Mouse (Mus musculus) left cerebral cortex, postnatal 25 days (tissue): ENCODE data around the gene Kif3a. TPM values are rescaled to one million over a fixed set of nuclear protein-coding genes. Genes with fewer than 3 reads are reported as not detected.

Source experiments
- DNase-seq, 2 experiments: peaks; one replicate each; pipeline ENCODE4 v3.0.0; 2022; ENCODE audit warnings: low spot score in 2 of 2, mixed read lengths in 1 of 2
- intact Hi-C: fragments of 180-260 bp; cut with DNase I; formaldehyde crosslinking; loops from one replicate; pipeline ENCODE4 v1.15.1; 2025
- total RNA-seq, 2 experiments: library from RNA; stranded (reverse); gene quantifications; 2 replicates each; pipeline ENCODE4 v1.2.3; 2021

Gene Kif3a
- total RNA-seq: 100 to 1,000 TPM; 129 to 130 TPM

DNA sequence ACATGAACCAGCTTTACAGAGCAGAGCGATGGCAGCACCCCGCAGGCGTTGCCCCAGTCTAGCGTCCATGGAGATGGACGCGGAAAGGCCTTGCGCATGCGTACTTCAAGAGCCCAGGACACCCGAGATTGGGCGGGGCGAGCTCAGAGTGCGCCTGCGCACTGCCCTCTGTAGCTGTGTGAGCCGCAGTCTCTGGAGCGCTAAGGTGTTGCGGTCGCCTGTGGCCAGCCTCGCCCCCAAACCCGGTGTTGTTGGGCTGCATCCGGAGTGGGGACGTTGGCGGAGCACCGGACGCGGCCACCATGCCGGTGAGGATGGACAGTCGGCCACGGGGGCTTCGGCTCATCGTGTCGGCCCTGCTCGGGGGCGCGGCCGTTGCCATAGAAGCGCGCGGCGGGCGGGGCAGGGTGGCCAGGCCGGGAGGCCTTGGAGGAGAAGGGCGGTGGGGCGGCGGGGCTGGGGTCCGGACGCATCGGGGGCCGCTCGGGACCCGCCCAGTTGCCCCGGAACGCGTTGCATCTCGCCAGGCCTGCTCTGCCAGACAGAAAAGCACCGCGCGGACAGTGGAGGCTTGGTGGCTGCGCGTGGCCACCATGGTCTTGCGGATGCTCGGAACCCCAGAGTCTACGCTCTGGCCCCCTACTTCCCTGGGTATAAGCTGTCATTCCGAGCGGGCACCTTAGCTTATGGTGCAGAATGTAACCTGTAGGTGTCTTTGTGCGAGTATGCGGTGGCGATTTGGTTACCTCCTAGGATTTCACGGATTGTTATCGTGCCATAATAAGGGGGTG, at the start of gene Kif3a:
TSS of gene Kif3a (plus strand) at position 156 of the 791 bp plus-strand sequence.
- intact Hi-C loops: loop anchor here (5.0 kb wide), 1 partner anchor 90 kb away; no protein-coding TSS in a partner anchor
- peak; percentile 96 to 97 for DNase-seq

DNA sequence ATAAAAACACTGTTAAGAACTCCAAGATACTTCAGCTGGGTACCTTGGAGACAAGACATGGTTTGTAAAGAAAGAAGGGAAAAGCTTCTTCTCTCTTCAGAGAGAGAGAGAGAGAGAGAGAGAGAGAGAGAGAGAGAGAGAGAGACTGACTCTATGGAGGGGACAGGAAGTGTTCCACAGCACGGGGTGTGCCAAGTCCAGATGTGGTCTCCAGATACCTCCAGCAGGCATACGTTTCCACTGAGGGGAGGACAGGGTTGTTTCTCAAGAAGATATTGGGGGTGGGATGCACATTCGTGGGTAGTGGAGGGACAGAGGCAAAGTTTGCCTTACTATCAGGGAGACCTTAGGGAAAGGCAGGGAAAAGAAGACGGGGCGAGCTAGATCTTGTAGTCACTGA, 48.4 kb upstream of the Kif3a start:
- intact Hi-C loops: no loop called here
- DNase-seq: no peak

DNA sequence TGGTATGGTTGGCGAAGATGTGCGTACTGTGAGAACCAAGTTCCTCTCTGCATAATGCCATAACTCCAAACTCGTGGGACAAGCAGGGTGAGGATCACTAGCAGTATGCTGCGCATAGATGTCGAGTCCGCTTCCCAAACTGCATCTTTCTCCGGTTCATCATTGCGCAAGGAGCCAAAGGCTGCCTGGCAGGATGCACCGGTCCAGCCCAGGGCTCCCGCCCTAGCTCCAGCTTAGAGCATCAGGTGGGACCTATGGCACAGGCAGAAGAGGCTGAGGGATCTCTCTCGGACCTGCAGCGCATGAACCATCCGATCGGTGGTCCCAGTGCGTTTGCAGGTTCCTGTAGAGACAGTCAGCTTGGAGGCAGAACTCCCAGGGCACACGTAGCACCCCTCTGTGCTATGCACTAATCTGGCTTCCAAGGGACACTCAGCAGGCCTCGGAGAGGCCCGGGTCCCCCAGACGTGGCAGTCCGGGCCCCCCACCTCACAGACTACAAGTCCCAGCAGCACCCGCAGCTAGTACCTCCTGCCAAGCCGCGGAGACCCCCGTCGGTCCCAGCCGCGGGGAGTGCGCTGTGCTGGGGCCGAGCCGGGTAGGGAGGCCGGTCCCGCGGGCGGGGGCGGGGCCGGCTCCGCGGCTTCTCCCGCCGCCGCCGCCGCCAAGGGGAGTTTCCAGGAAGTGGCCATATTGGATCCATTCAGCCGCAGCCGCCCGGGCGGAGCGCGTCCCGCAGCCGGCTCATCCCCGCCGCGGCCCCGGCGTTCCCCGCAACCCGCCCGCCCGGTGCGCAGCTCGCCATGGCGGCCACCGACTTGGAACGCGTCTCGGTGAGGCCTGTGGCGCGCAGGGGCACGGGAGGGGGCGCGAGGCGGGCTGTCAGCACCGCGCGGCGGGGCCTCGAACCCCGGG, 47.7 kb upstream of the Kif3a start, which contains the start of gene Sept8:
TSS of gene Sept8 (plus strand) at position 51 of the 915 bp plus-strand sequence.
- intact Hi-C loops: loop anchor here (2.0 kb wide), 3 partner anchors 17 to 49 kb away; partner anchors contain the start of gene Gm9837
- peak; percentile 68 to 74 for DNase-seq

DNA sequence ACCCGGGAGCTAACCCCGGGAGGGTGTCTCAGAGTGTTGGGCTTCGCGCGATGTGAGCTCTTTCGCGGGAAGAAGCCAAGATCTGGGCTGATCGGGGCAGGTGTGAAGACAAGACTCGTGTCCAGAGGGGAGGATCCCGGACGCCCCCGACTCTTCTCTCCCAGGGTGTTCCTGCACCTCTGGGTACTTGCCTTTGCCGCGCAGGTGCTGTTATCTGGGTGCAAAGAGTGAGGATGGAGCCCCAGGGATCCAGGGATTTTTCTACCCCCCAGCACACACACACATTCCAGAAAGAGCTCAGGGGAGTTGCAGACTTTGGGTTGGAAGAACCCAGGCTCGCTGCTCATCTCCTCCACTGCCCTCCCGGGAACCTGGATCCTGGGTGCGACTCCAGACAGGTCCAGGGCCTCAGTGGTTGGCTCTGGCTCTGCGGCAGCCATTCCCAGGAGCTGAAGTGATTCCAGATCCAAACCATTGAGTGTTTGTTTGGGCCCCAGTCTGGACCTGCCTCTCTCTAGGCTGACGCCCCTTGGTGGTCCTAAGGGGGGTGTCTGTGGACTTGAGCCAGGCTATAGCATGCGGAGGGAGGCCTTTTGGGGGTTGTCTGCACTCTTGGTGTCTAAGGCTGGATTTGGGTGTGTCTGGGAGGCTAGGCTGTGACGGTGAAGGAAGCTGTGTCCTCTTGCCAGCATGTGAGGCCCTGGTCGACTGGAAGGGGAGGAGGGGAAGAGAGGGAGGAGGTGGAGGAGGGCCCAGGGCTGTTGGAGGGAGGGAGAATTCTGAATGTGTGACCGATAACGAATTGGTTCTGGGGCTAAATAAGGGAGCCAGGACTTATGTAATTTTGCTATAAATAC, 46.8 kb upstream of the Kif3a start:
- intact Hi-C loops: loop anchor here (2.0 kb wide), 3 partner anchors 18 to 50 kb away; partner anchors contain the start of gene Gm9837
- peak; percentile 73 to 94 for DNase-seq

DNA sequence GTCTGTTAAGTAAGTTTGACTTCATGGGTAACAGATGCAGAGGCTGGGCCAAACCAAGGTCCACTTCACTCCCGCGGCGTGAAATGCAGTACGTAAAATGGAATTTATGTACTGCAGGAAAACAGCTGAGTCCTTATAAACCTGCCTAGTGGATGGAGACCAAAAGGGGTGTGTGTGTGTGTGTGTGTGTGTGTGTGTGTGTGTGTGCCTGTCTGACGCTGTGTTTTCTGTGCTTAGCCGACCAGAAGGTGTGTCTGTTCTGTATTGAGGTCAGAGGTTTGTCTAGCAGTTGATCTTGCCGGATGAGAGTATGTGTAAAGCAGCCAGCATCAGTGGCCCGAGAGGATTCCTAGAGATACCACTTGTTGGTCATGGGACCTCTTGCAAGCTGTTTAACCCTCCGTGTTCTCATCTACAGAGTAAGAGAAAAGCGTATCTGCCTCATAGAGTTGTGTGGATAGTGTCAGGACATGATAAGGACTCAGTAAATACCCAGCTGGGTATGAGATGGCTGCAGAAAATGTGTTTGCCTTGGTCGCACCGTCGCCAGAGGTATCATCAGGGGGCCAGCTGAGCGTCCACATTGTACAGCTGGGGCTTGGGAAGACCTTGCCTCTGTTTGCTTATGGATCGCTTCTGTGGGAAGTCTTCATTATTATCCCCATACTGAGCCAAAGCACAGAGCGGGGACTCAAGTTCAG, 45.9 kb upstream of the Kif3a start:
- intact Hi-C loops: loop anchor here (2.0 kb wide), 3 partner anchors 18 to 50 kb away; partner anchors contain the start of gene Gm9837
- no peak for DNase-seq

DNA sequence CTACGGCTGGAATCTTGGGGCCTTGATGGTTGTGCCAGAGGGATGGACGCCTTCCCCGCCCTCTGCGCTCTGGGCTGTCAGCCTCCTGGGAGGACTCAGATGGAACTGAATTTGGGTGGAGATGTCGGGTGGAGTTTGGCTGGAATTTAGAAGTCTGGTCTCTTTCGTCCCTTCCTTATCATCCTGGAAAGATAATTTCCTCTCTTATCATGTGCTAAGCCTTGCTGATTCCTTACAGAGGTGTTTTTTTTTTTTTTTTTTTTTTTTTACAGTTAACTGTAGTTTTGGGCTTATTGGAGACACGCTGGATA, 45.4 kb upstream of the Kif3a start:
- intact Hi-C loops: loop anchor here (2.0 kb wide), 3 partner anchors 19 to 51 kb away; partner anchors contain the start of gene Gm9837
- peak in 1 of 2 experiments; percentile 54 for DNase-seq

DNA sequence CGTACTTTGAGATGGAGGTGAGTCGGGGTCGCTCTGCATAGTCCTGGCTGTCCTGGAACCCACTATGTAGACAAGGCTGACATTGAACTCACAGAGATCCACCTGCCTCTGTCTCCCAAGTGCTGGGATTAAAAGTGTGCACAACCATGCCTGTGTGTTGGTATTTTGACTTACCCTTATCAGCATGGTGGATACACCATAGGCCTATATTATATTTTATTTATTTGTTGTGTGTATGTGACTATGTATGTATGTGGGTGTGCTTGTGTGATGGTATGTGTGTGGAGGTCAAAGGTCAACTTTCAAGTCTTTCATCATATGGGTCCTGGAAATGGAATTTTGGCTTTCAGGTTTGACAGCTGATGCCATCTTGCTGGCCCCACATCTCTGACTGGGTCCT, 44.8 kb upstream of the Kif3a start:
- intact Hi-C loops: no loop called here
- no peak for DNase-seq

DNA sequence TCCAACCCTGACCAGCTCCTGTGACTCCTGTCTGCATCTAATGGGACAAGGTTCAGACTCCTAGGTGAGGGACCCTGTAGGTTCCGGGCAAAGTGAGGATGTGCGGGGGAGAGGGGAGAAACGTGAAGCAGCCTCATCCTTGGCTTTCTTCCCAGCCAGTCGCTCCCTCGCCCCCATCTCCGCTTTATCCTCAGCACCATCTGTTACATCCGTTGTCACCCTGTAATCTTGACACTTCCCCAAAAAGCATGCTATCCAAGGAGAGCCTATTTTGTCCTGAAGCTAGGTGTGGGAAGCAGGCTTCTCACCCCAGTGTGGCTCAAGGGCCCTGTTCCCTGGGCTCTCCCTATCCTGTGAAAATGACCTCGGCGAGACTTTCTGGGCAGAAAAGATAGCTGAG, 44.2 kb upstream of the Kif3a start:
- intact Hi-C loops: no loop called here
- DNase-seq: peak; percentile 70 to 92

DNA sequence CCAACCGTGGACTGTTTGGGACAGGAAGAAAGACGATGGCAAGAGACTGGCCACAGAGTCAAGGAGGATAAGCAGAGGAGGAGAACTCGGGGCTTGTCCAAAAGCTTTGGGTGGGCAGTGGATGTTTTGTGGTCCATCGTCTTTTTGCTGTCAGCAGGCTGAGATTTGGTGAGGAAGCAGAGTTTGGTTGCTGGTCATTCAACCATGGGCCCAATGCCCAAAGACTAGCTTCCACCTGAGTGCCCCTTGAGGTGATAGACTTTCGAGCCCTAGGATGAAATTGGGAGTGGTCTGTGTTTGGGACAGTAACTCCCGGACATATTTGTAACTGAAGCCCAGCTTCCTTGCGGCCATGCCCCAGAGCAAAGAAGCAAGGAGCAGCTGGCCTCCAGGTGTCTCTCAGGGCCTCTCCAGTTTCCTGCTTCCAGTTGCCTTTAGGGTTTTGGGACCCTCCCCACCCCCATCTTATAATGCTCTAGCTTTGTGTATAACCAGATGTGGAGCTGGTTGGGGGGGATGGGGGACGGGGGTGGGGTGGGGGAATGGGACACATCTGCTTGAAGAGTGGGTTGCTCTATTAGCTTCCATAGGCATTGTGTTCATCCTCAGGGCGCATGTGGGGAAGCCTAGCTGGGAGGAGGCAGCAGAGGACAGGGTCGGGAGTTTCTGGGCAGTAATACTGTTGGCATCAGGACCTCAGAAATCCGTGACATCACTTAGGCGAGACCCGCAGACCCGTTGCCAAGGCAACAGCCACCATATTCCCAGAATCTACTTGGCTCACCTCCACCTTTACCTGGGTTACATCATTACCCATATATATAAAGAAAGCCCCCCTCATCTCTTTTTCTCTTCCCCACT, 43.4 kb upstream of the Kif3a start:
- intact Hi-C loops: no loop called here
- no peak for DNase-seq

DNA sequence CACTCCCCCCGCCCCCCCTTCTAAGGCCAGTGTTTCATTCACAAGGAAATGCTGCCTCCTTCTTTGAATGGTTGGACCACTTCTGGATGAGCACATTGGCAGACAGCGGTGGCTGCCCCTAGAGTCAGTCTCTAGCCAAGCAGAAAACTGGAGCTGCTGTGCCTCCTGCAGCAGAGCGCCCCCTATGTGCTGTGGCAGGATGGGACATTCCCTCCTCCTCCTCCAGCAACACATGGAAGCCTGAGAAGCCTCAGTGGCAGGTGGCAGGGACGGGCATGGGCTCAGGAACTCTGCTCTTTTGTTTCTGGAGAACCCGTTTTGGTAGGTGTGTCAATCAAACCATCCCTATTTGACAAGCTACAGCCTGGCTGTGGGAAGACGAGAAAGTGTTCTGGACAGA, 42.3 kb upstream of the Kif3a start:
- DNase-seq: no peak
- intact Hi-C loops: no loop called here

DNA sequence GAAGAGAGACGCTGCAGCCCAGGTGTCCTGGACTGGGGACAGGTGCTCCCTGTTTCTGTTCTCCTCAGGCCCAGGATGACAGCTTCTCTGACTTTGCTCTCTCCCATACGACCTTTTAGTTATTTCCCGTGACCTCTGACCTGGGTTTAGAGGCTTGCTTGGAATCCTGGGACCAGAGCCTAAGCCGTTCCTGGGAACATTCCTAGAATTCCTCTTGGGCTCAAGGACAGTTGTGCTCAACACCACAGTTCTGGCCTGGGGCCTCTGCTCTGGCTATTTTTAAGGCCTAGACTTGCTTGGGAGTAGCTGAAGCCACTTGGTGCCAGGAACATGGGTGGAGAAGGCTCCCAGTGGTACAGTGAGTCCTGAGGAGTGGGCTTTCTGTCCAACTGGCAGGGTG, 41.7 kb upstream of the Kif3a start:
- DNase-seq: no peak
- intact Hi-C loops: no loop called here

DNA sequence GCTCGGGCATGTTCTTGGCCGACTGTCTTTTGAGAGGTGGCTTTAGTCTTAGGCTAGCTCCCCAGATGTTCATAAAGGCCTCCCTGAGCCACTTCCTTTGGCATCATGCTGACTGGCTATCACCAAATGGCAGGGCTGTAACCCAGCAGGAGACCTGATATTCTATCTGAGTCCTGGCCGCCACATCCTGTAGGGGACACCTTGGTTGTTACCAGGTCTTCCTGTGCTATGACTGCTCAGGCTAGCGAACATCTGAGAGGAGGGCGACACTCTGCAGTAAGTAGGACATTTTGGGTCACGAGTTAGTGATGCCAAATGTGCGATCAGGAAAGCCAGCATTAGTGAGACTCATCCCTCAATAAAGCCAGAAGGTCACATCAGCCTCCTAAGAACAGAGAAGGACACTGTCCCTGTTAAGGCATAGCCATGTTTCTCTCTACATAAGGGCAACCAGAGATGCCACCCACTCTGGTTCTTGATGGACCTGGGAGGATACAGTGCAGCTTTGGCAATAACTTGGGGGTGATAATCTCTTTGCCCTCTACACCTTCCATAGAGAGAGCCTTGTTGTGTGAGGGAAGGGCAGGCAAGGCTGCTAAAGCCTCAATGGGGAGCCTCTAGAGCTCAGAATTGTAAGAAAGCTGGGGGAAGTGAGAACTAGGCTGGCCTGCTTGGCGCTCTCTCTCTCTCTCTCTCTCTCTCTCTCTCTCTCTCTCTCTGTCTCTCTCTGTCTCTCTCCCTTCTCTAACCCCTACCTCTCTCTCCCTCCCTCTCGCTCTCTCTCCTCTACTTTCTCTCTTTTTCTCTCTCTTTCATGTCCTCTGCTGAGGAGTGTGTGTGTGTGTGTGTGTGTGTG, 38.6 kb upstream of the Kif3a start:
- no peak for DNase-seq
- intact Hi-C loops: no loop called here

DNA sequence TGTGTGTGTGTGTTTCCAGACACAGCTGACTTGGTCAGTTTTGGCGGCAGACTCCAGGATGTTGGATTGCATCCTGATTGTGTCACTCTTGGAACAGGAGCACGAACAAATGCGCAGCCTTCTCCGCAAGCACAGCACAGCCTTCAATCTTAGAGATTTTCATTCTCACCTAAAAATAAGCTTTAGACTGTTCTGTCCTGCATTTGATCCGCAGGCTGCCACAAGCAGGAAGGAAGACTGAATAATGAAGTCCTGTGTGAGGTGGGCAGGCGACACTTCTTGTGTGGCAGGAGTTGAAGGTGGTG, 38.0 kb upstream of the Kif3a start:
- peak; percentile 46 to 80 for DNase-seq
- intact Hi-C loops: no loop called here

DNA sequence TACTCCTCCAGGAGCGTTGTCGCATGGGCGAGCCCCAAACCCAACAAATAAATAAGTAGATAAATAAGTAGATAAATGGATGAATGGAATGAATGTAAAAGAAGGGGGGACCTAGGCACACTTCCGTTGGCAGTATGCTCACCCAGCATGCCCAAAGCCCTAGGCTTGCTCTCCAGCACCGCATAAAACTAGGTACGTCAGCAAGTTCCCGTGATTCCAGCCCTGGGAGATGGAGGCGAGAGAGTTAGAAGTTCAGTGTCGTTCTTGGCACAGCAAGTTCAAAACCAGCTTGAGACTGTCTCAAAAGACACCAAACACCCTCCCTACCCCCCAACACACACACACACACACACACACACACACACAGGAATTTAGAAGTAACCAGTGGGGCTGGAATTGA, 37.2 kb upstream of the Kif3a start:
- intact Hi-C loops: no loop called here
- DNase-seq: no peak

DNA sequence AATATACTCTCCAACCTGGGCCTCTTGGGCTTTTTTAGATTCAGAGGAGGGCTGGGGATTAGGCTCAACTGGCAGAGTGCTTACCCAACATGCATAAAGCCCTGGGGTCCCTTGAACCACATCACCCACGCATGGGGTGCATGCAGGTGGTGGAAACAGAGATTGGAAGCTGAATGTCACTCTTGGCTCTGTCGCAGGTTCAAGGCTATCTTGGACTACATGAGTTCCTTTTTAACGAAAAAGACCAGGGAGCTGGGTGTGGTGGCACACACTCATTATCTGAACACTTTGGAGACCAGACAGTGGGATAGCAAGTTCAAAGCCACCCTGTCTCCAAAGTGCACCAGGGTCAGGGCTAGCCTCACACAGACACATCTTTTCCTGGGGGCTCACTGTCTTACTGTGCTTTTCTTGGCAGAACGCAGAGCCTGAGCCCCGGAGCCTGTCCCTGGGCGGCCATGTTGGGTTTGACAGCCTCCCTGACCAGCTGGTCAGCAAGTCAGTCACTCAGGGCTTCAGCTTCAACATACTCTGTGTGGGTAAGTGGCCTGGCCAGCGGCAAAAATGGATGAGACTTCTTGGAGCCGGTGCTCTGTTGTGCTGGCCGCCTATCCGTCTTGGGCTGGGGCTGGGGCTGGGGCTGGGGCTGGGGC, 35.5 kb upstream of the Kif3a start:
- no peak for DNase-seq
- intact Hi-C loops: no loop called here

DNA sequence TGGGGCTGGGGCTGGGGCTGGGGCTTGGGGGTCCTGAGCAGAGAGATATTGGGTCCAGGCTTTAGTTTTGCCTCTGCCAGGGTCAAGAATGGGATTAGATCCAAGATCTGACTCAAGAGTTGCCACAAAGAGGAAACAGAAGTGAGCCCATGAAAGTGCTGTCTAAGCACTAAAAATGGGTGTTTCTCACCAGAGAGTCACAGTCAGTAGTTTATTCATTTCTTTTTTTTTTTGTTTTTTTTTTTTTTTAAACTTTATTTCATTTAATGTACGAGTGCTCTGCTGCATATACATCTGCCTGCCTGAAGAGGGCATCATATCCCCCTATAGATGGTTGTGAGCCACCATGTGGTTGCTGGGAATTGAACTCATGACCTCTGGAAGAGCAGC, 35.0 kb upstream of the Kif3a start:
- intact Hi-C loops: no loop called here
- DNase-seq: no peak

DNA sequence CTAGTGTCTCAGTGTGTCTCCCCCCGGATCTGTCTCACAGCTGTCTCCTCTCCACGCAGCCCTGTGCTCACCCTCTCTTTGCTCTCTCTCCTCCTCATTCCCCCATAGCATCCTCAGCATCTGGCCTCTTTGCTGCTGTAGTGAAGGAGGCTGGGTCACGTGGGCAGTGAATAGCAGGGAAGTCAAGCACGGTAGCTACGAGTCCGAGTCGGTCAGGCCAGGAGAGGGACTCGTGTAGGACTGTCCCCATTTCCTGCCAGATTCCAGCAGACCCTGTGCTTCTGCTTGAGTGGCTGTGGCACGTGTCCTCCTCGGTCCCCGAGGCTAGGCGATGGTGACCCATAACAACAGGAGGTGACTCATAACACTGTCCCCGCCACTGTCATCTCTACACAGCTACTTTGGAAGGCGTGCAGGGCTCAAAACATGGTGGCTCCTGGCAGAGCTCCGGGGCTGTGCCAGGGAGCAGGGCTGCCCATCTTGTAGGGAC, 28.1 kb upstream of the Kif3a start:
- no peak for DNase-seq
- intact Hi-C loops: no loop called here
